In the genomic region with DNA sequence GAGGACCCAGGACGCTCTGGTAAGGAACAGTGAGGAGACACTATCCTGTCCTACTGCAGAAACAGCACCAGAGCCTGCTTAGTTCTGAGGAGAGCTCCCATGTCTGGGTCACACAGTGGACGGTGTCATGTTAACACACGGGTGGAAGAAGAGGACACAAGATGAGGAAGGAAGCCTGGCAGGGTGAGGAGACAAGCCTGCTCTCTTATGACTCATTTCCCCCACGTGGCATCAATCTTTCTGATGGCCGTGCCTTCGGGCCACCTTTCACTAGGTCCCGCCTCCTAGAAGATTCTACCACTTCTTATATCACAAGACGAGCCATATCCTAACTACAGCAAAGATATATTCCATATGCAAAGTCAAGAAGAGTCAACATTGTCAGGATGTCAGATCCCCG, we compare ENCODE assay signal across 14 mouse cellular contexts. TPM values are rescaled to one million over a fixed set of nuclear protein-coding genes. Genes with fewer than 3 reads are reported as not detected.
"Had no signal": no experiment of that assay in that cellular context is flagged by ENCODE, and none has a peak within 500 bp of the region (broad histone marks: within the 10 kb centered on the region; RNA-seq: fewer than 3 reads in every experiment).

No protein-coding gene starts in this region.

- H3K27ac ChIP-seq: kidney, postnatal 0 days; limb, embryonic 12.5 days; liver, embryonic 13.5 days; midbrain, embryonic 12.5 days; neural tube, embryonic 15.5 days had no signal

- H3K9me3 ChIP-seq: limb, embryonic 12.5 days; liver, embryonic 13.5 days; midbrain, embryonic 12.5 days; neural tube, embryonic 15.5 days had no signal

- H3K4me1 ChIP-seq: limb, embryonic 12.5 days; midbrain, embryonic 12.5 days; neural tube, embryonic 15.5 days had no signal

- H3K9ac ChIP-seq: limb, embryonic 12.5 days; liver, embryonic 13.5 days; midbrain, embryonic 12.5 days; neural tube, embryonic 15.5 days had no signal

- ATAC-seq: midbrain, embryonic 16.5 days had no signal

- H3K27me3 ChIP-seq: limb, embryonic 12.5 days; liver, embryonic 13.5 days; midbrain, embryonic 12.5 days; neural tube, embryonic 15.5 days had no signal

- H3K36me3 ChIP-seq: liver, embryonic 13.5 days; midbrain, embryonic 12.5 days; neural tube, embryonic 15.5 days had no signal

- H3K4me3 ChIP-seq: limb, embryonic 12.5 days; liver, embryonic 13.5 days; midbrain, embryonic 12.5 days; myocyte; neural tube, embryonic 15.5 days had no signal

- DNase-seq: kidney, adult 8-10 months; kidney, postnatal 36 days; layer of hippocampus, adult 9-11 months; liver; liver, embryonic 13.5 days; lung, adult 18-20 months; right cerebral cortex, postnatal 14 days; thymus, postnatal 4 days had no signal

- H3K4me2 ChIP-seq: limb, embryonic 12.5 days; liver, embryonic 13.5 days; midbrain, embryonic 12.5 days; neural tube, embryonic 15.5 days had no signal

RNA-seq across cellular contexts. Expression of a gene that starts 40.7 kb away (rescaled TPM):
- polyA plus RNA-seq: myocyte had no signal
